Mouse (Mus musculus): ENCODE measurements around the gene Fbxw21. TPM values are rescaled to one million over a fixed set of nuclear protein-coding genes. Genes with fewer than 3 reads are reported as not detected.

Fbxw21 gene
- polyA plus RNA-seq (2012; rRNA removed; ENCODE audit: low replicate concordance), result not detected in 2 replicates

DNA sequence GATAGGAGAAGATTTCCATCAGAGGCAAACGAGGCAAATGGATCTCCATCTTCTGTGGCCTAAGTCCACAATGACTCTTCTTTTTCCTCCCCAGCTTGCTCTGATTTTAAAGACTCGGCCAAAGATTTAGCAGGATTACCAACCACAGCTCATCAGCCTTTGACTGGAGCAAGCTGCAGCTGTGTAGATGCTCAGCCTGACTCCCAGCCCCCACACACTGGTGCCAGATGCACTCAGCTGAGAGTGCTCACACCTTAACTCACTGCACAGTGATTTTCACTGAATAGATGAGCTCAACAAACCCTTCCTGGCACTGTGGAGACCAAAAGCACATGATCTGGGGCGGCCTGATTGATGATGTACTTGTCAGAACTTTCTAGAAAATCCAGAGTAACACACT is at the start of gene Fbxw21:
Gene Fbxw21 (minus strand): TSS at position 101 of the 400 bp plus-strand sequence.

DNA sequence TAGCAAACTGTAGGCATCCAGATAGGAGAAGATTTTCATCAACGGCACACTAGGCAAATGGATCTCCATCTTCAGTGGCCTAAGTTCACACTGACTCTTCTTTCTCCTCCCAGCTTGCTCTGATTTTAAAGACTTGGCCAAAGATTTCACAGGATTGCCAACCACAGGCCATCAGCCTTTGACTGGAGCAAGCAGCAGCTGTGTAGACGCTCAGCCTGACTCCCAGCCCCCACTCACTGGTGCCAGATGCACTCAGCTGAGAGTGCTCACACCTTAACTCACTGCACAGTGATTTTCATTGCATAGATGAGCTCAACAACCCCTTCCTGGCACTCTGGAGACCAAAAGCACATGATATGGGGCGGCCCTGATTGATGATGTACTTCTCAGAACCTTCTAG is 34.0 kb upstream of the Fbxw21 start, which contains the start of gene Fbxw13:
Gene Fbxw13 (minus strand): TSS at position 101 of the 400 bp plus-strand sequence.

DNA sequence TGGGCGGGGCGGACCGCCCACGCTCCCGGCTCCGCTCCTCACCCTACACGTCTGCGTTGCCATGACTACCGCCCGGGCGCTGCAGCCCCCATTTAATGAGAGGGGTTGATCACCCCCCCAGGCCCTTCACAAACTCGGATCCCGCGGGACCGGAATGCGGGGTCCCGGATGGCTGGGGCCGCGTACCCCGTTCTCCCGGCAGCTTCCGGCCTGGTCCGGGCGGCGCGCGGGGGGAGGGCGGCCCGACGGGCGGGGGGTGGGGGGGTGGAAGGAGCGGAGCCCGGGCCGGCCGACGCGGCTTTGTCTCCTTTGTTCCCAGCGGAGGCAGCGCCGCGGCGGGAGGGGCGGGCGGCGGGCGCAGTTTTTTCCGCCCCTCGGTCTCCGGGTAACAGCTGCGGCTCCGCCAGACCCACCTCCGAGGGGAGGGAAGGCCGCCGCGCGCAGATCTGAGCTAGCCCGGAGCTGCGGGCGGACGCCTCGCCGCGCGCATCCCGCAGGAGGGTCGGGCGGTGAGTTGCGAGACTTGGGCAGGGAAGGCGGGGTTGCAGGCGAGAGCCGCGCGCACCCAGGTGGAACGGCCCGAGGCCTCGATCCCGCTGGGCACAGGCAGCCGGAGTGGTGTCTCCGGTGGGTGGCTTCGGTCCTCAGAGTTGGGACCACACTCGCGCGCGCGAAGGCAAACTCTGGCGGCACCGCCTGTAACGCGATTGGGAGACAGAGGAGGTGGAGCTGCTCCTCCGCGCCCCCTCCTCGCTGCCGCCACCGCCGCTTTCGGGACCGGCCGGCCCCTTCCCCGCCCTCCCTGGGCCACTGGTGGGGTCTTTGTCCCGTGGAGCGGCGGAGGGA is 66.5 kb downstream of the Fbxw21 start, which contains the start of gene Plxnb1:
Gene Plxnb1 (plus strand): TSS at position 253 of the 846 bp plus-strand sequence.

Other genes starting within 250 kb of the Fbxw21 start
- 0.13 and 0.49 TPM in 2 replicates for gene Tmem89, start 247.4 kb downstream of the Fbxw21 start, polyA plus RNA-seq (2012; rRNA removed; ENCODE audit: low replicate concordance)
- gene Uqcrc1, start 225.4 kb downstream of the Fbxw21 start, polyA plus RNA-seq (2012; rRNA removed; ENCODE audit: low replicate concordance), result 604 and 794 TPM in 2 replicates
- 1.3 and 60.7 TPM in 2 replicates for gene Col7a1, start 208.5 kb downstream of the Fbxw21 start, polyA plus RNA-seq (2012; rRNA removed; ENCODE audit: low replicate concordance)
- 0.13 and 5.4 TPM in 2 replicates for gene Ucn2, start 176.0 kb downstream of the Fbxw21 start, polyA plus RNA-seq (2012; rRNA removed; ENCODE audit: low replicate concordance)
- gene Pfkfb4, start 170.3 kb downstream of the Fbxw21 start, polyA plus RNA-seq (2012; rRNA removed; ENCODE audit: low replicate concordance), result 27.1 and 36.5 TPM in 2 replicates
- gene Shisa5, start 123.5 kb downstream of the Fbxw21 start, polyA plus RNA-seq (2012; rRNA removed; ENCODE audit: low replicate concordance), result 391 TPM in 2 replicates
- gene Trex1, start 102.3 kb downstream of the Fbxw21 start, polyA plus RNA-seq (2012; rRNA removed; ENCODE audit: low replicate concordance), result 72.5 and 97.1 TPM in 2 replicates
- 21.4 and 33.6 TPM in 2 replicates for gene Atrip, start 87.9 kb downstream of the Fbxw21 start, polyA plus RNA-seq (2012; rRNA removed; ENCODE audit: low replicate concordance)
- gene Ccdc51, start 79.5 kb downstream of the Fbxw21 start, polyA plus RNA-seq (2012; rRNA removed; ENCODE audit: low replicate concordance), result 6.7 and 7.9 TPM in 2 replicates
- 30.9 and 35.7 TPM in 2 replicates for gene Tma7, start 79.5 kb downstream of the Fbxw21 start, polyA plus RNA-seq (2012; rRNA removed; ENCODE audit: low replicate concordance)
- 5.2 and 25.0 TPM in 2 replicates for gene Plxnb1, start 66.7 kb downstream of the Fbxw21 start, polyA plus RNA-seq (2012; rRNA removed; ENCODE audit: low replicate concordance)
- gene Fbxw13, start 33.9 kb upstream of the Fbxw21 start, polyA plus RNA-seq (2012; rRNA removed; ENCODE audit: low replicate concordance), result not detected in 2 replicates
- not detected in 2 replicates for gene Fbxw20, start 72.7 kb upstream of the Fbxw21 start, polyA plus RNA-seq (2012; rRNA removed; ENCODE audit: low replicate concordance)
- not detected in 2 replicates for gene Fbxw14, start 125.6 kb upstream of the Fbxw21 start, polyA plus RNA-seq (2012; rRNA removed; ENCODE audit: low replicate concordance)
- gene Fbxw28, start 177.6 kb upstream of the Fbxw21 start, polyA plus RNA-seq (2012; rRNA removed; ENCODE audit: low replicate concordance), result not detected in 2 replicates
- gene Fbxw22, start 242.3 kb upstream of the Fbxw21 start, polyA plus RNA-seq (2012; rRNA removed; ENCODE audit: low replicate concordance), result not detected in 2 replicates

All from subcutaneous adipose tissue, adult 2 months (tissue).